Mouse (Mus musculus): ENCODE results near the gene Fsd1l.
"Not testable (repeated sequence)": the region's sequence is repeated elsewhere in the genome, so short reads cannot be mapped to it uniquely, and the experiment has no call there.

The Fsd1l gene

DNA sequence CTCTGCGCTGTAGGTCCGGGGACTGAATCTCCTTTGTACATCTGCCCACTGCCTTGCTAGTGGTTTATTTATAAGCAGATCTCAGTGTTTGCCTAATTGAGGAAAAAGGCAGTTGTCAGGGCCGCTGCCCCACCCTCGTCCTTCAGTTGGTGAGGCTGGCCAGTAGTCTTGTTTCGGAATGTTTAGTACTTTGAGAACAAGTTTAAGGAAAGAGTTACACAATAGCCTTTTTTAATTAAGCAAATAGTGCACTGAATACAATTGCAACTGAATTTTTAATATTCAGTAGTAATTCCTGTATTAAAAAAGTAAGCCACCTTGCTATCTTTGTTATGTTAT, 709 bp downstream of the Fsd1l start:
- no peak for DNase-seq

DNA sequence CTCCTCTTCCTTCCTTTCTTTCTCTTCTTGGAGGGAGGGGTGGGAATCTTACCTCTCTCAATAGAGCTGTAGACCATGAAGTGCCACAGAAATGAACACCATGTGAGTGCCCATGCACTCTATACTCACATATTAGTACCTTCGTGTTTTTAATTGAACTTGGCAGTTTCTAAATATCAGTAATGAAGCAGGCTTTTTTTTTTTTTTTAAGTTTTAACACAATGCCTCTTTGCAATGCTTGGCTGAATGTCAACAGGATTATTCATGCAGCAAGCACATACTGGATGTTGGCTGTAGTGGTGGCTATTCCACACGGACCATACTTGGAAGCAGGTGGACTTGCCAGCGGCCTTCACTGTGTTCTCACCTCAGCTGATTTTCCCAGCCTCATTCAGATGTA, 4.1 kb downstream of the Fsd1l start:
- no peak for DNase-seq

DNA sequence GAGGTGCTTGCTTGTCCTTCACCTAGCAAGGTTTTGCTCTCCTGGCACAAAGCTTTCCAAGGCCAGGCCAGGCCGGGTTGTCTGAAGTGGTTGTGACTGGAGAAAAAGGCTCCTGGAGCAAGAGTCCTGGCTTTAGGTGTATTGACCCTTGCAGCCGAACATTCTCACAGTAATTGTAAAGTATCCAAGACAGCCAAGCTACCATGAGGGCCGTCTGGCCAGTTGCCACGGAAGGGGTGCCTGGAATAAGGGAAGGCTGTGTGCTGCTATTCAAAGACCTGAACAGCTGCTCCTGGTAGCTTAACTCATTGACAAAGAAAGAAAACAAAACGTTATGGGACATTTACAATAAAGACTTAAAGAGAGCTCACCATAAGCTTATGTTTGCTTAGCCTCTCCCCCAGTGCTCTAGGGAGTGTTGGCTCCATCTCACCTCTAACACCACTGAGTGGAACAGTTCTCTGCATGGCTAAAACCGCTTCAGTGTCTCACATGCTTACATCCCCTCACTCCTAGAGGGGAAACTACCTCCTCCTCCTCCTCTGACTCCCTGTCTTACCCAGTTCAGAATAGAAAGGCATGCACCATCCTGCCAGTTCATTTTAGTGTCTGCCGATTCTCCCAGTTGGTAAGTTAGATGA, 6.1 kb downstream of the Fsd1l start:
- no peak for DNase-seq

DNA sequence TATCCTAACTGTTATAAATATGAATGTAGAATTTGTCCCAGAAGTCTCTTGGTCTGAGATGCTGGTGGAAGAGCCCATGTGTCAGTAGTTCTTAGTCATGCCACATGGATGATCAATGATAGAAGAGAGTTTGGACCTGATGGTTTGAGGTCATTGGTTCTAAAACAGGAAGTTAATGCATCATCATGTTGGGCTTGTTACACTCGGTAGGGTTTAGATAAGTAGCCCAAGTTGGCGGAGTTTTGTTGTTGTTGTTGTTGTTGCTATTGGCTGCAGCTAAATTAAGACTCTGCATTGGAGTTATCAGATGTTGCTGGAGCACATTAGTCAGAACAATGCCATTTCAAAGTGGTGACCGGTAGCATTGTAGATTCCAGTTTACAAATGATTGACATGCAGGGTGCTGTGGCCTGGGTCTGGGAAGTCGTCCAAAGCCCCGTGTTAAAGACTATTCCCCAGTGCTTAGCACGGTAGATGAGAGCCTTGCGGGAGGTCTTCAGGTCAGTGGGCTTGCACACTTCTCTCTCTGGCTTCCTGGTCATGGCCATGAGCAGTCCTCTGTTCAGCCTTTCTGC, 7.4 kb downstream of the Fsd1l start:
- no peak for DNase-seq

DNA sequence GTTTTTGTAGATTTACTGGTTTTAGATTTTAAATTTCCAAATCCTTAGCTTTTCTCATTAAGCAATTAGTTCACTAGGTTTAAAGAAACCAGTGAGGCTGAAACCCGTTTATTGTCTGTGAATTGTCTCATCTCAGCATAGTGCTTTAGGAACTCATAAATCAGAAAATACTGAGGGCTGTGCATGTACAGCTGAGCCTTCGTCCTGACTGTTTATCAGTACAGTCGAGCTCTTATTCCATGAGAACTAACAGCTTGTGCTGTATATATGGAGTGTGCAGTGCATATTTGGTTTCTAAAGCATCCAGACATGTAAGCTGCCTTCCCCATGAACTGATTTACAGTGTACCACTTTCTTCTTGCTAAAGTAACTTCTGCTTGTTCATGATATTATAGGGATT, 26.8 kb downstream of the Fsd1l start:
- no peak for DNase-seq

DNA sequence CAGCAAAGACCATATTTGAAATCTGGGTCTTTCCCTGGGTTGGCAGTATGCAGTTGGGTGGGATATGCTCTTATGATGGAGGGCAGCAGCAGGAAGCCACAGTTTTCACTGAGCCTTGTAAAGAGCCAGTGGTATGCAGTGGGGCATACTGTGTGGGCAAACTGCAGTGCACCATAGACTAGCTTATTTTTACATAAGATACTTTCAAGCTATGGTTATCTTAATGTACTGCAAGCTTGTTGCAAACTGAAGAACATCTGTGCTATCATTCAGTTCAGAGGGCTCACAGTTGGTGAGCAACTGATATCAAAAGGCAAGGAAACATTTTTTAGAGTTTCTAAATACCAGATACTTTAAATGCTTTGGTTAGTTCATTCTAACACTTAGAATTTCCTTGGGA, 29.4 kb downstream of the Fsd1l start:
- no peak for DNase-seq

DNA sequence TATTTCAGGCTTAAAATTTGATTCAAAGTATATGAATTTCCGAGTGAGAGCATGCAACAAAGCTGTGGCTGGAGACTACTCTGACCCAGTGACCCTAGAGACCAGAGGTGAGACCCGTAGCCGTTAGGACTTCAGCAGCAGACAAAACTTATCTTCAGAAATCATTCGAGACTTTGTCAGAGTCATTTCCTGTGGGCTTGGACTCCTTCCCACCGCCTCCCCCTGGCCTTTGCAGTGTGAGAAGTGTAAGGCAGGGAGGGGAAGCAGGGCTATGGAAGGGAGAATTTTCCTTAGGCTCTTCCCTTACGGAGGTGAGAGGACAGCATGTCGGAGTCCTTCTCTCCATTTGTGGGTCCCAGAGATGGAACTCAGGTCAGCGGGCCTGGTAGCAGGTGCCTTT, 50.8 kb downstream of the Fsd1l start:
- no peak for DNase-seq

DNA sequence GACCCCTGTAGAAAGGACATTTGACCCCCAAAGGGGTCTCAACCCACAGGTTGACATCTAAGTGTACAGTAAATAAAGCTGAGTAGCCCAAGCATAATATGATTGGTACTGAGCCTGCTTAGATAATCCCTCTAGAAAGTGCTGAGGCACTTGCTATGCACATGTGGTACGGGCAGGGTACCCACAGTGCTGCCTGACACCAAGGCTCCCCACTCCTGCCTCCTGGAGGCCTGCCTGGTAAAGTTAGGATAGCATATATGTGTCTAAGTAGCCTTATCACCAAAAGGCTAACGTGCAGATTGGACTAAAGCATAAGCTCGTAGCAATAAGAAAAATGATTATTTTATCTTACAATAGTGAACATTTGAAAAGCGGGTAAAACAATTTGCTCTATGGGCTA, 57.7 kb downstream of the Fsd1l start:
- no peak for DNase-seq

DNA sequence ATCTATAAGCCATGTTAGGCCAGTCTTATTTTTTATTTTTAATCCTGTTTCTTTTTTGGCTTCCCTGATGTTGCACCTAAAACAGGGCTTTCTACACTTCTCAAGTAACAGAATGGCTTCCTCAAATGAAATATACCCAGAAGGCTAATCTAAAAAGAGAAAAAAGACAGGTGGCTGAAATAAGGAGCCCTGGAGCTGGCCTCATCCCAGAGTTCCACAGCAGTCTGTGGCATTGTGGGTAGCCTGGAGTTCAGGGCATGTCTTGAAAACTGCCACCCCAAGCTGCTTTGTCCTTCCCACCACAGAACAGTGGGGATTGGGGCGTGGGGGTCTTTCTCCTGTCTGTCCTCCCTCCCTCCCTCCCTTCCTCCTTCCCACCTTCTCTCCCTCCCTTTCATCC, 60.1 kb downstream of the Fsd1l start:
- DNase-seq: no peak

DNA sequence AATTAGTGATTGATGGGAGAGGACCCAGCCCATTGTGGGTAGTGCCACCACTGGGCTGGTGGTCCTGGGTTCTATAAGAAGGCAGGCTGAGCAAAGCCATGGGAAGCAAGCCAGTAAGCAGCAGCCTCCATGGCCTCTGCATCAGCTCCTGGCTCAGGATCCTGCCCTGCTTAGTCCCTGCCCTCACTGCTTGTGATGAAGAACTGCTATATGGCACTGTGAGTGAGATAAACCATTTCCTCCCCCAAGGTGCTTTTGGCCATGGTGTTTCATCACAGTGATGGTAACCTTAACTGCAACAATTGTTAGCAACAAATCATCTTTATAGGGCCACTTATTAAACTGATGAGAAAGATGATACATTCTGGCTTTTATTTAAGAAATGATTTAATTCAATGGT, 77.9 kb downstream of the Fsd1l start:
- DNase-seq: not testable (repeated sequence)

DNA sequence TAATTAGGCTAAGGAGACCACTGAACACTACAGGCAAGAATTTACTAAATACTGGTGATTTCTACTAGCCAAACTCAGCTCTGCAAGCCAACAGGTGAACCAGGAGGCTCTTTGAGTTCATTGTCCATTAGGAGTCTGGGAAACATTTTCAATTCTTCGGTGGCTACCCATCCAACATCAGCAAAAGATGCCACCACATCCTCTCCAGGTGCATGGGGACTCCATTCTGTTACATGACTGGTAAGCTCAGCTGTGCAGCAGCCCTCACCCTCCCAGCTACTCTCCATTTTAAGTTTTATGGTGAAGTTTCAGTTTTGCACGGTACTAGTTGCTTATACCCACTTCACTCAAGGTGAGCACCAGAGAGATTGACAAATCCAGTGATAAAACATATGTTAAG, 78.8 kb downstream of the Fsd1l start:
- no peak for DNase-seq

DNA sequence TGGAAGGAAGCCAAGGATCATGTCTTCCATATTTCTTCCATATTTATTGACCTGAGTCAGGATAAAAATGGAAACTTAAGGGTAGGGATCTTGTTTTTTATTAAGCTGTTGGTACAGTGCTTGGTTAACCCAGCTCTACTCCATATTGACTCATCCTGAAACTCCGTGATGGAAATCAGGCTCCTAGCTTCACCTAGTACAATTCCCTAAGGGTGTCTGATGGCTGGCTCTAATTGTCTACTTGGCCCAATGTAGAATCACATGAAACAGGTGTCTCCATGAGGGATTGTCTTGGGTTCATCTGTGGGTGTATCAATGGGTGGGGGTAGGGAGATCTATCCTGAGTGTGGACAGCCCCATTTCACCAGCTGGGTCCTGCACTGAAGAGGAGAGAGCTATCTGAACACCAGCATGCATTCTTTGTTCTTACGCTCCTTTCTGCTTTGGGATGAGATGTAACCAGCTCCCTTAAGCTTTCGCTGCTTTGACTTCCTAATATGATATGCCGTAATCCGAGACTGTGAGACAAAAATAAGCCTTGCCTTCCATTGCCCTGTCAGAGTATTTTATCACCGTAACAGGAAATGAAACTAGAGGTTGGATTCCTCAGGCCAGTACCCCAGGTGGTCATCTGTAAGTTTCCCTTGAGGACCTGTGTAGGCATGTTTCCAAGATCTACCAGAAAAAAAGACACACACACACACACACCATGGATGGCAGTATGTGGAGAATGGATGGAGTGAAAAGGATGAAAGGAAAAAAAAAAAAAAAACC, 79.5 kb downstream of the Fsd1l start:
- DNase-seq: no peak

DNA sequence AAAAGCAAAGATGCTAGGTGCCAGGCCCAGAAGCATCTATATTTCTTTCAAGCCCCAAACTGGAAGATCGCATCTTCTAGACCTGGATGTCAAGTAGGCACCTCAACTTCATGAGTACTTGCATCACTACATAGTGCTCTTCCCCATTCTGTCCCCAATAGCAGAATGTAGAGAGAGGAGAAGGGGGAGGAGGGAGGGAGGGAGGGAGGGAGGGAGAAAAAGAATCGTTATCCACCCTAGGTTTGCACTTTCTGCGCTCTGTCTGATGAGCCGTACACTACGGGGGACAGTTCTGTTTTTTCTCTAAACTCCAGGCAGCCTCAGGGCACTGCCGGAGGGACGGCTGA, 82.4 kb downstream of the Fsd1l start, which contains the start of gene Fktn:
Gene Fktn, plus strand, starts transcription at position 295 of the 347 bp plus-strand sequence.
- no peak for DNase-seq

DNA sequence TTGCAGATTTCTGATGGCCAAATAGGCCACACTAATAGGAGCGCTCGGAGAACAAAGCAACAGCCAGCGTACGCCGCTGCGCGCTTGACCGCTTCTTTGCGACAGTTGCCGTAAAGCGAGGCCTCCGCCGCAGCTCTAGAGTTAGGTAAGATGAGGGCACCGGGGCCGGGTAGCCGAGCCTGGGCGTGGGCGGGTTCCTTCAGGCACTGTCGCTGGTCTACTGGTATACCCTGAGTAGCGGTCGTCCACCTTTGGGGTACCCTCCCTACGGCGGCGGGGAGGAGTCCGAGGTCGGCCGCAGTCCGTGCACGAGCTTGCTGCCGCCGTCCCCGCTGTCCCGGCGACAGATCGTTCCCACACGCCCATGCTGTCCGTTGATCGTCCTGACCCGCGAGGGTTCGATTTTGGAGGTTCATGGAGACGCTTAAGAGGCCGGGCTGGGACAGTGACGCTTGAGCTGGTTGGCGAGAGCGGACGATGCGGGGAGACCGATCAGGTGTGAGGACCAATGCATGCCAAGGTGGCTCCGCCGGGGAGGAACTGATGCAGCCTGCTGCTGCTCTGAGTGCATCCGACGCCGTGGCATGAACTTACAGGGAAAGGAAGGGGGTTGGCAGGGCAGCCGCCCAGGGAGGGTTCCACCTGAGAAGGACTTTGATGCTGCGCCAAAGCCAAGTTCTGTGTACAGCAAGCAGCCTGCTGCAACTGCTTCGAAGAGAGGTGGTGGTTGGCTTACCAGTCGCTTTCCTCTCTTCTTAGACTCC, 83.0 kb downstream of the Fsd1l start:
- DNase-seq: peak; percentile 82

DNA sequence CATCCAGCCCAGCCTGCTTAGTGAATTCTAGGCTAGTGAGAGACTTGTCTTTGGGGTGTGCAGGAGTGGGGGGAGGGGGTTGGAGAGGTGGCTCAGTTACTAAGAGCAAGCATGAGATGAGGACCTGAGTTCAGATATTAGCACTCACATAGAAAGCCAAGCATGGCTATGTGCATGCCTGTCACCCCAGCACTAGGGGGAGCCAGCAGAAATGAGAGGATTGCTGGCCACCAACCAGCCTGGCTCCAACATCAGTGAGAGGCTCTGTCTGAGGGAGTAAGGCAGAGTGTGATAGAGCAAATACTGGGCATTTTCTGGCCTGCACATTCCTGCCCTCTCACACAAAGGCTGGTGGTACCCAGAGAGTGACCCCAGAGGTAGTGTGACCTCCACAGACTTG, 84.7 kb downstream of the Fsd1l start:
- peak; percentile 14 to 15 for DNase-seq

DNA sequence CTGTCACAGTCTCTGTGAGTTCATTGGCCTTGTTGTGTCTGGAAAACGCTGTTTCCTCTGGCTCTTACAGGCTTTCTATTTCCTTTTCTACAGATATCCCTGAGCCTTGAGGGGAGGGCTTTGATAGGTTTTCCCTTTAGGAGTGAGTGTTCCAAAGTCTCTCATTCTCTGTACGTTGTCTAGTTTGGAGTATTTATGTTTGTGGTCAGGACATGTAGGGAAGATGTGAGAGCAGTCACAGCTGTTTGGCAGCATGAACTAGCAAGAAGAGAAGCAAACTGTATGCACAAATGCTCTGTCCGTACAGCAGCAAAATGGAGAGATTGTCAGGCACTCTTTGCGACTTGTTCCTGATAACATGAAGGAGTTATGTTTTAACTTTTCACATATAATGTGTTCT, 86.3 kb downstream of the Fsd1l start:
- DNase-seq: no peak

DNA sequence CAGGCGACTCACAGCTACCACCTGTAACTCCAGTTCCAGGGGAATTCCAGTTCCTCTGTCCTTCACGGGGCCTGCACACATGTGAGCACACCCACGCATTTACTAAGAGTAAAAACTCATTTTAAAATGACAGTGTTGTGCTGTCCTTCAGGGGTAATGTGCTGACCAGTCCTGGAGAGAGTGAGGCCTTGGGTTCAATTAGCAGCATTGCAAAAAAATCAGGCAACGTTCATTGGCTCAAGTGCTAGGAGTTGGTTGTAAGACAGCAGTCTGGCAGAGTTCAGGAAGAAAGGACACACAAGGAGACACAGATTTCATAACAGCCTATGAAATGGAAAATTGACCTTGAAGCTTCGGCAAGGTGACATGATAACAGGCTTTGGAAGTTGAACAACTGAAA, 87.0 kb downstream of the Fsd1l start:
- DNase-seq: no peak

DNA sequence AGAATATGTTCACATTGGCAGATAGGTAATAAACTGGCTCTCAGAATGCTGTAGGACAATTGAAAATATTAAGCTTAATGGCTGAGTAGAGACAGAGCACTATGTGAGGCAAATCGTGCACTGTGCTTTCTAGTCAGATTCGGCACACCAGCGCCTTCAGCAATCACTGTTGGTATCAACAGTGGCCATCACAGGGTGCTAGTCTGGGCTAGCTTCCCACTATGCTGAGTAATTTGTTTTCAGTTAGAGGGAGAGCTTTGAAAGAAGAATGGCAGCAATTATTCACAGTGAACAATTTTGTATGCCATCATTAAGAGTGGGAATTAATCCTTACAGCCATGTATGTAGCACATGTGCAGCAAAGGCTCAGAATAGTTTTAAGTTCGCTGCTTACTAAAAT, 91.2 kb downstream of the Fsd1l start:
- DNase-seq: no peak

DNA sequence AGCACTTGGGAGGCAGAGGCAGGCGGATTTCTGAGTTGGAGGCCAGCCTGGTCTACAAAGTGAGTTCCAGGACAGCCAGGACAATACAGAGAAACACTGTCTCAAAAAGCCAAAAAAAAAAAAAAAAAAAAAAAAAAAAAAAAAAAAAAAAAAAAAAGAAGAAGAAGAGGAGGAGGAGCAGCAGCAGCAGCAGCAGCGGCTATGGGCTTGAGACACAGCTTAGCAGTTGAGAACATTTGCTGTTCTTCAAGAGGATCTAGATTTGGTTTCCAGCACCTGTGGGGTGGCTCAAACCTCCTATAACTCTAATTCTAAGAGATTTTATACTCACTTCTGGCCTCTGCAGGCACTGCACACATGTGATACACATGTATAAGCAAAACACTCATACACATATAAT, 94.8 kb downstream of the Fsd1l start:
- DNase-seq: not testable (repeated sequence)

DNA sequence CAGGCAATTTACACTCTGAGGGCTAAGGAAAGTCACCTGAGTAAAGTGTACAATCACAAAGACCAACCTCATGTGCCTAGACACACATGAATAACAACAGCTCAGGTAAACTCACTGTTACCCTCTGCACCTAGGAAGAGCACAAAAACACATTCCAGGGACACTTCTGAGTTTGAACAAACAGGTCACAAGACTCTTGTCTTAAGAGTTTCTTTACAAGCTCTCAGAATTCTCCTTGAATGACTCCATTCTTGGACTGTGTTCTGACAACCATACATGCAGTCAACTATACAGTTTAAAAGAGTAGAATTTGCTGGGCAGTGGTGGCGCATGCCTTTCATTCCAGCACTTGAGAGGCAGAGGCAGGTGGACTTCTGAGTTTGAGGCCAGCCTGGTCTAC, 96.8 kb downstream of the Fsd1l start:
- no peak for DNase-seq

DNA sequence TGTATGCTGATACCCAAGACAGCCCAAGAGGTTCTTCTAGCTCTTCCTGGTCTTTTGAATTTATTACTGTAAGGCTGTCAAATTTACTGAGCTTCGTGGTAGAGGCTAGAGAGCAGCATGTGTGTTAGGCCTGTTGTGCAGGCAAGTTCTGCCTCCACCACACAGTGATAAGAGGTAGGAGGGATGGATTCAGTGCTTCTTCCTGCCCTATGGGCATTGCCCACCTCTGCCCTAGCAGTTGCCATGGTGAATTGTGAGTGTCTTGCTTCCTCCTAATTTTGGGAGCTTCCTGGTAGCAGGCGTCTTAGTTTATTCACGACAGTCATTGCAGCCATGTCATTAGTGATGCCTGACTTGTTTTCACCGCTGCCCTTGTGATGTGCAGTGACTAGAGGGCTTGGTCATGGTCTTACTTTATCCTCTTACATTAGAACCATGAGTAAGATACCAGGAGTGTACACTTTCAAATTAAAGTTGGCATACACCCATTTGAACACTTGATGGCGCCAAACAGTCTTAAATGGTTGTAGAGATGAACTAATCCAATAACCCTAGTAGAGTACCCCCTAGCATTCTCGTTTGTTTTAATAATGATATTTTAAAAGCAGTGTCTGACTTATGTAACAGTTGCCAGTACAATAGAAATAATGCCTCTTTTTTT, 107.8 kb downstream of the Fsd1l start:
- DNase-seq: no peak

DNA sequence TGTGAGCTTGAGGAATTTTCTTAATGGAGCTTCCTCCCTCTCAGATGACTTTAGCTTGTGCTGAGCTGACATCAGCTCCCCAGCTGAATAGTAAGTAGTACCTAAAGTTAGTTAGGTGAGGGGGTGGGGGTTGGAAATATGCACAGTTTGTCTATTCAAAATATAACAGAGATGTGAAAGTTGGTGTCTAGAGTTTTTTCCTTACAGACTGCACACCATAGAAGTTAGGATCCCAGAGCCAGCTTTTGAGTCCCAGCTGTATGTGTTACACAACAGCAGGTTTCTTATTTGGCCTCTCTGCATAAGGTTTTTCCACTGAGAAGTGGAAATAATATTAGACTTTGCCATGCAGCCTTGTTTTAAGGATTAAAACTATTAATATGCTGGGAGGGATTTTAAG, 118.6 kb downstream of the Fsd1l start:
- DNase-seq: no peak

DNA sequence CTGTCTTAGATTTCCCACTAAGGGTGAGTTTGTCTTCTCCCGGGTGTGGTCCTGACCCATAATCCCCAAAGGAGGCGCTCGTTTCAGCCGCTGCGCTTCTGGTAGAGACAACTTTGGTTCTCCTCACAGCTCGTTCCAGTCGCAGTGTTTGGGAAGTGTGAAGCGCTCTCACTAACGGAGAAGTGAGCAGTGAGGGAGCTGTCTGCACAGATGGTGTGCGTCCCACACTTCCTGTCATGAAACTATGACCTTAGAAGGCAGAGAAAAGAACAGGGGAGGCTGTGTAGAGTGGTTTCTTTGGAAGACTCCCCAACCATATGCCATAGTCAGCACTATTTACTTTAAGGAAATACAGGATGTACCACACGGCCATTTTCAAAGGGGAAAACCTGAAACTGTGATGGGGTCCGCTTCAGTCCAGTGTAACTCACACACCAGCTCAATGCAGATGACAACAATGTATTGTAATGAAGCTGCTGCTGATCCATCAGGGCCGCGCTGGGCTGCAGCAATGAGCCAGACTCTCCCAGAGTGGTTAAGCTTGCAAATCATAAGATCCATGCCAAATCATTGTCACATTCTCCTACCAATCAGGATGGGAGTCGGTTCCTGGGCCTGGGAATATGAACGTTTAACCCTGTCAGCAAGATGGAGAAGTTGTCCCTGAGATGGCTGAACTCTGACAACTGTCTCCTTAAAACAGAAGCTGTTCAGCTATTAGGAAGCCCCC, 119.3 kb downstream of the Fsd1l start:
- no peak for DNase-seq
